Mouse (Mus musculus): ENCODE data around the gene Alpk1.

- TF ChIP-seq POLR2A (IDR thresholded peaks at IDR 0.05; ENCODE audit: control insufficient read depth, extremely low read depth, insufficient read depth, low read length, poor library complexity), result no peak
- no peak for TF ChIP-seq CTCF (IDR thresholded peaks at IDR 0.05; ENCODE audit: borderline replicate concordance, control insufficient read depth, extremely low read depth, insufficient read depth, low read length, poor library complexity)
Observed at GRCm38 (mm10) chr3:127707089-127707485, 73.2 kb downstream of the Alpk1 start.
